Comparison of ENCODE assay signal across 9 mouse cellular contexts in the genomic region with DNA sequence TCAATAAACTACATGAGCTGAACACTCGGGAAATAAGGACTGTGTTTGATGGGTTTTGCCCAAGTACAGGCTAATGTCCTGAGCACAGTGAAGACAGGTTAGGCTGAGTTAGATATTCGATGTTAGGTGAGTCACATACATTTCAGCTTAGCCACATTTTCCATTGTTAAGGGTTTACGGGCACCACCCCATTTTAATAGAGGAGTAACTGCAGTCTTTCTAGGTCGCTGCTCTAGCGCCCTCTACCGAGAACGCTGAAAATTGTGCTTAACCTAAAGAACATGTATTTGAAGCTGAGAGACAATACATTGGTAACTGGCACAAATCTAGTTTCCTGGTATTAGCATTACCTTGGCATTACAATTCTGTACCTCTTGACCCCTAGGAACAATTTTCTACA.
DNase-seq lines count a peak whose midpoint lies in the region; ATAC-seq and TF ChIP-seq lines count a peak whose summit lies in the region.
"Had no signal": no experiment of that assay in that cellular context is flagged by ENCODE, and none has a peak within 500 bp of the region (broad histone marks: within the 10 kb centered on the region; RNA-seq: fewer than 3 reads in every experiment).

No protein-coding gene starts in this region.

- ATAC-seq in hindbrain, embryonic 13.5 days (ENCODE audit: low FRiP score), result no peak

- H3K4me3 ChIP-seq in hindbrain, embryonic 10.5 days, result no peak overlapping the region
- no peak overlapping the region for H3K4me3 ChIP-seq in hindbrain, embryonic 13.5 days
- no peak overlapping the region for H3K4me3 ChIP-seq in thymus, adult 2 months (ENCODE audit: control insufficient read depth, insufficient read depth, low read length)

- H3K4me2 ChIP-seq in hindbrain, embryonic 13.5 days, result no peak overlapping the region

- no peaks in the 10 kb centered on the region for H3K9me3 ChIP-seq in hindbrain, embryonic 10.5 days
- H3K9me3 ChIP-seq in hindbrain, embryonic 13.5 days, result no peaks in the 10 kb centered on the region

- no peaks in the 10 kb centered on the region for H3K4me1 ChIP-seq in hindbrain, embryonic 10.5 days (replicated peaks)
- H3K4me1 ChIP-seq in hindbrain, embryonic 13.5 days (replicated peaks), result no peaks in the 10 kb centered on the region
- H3K4me1 ChIP-seq in thymus, adult 2 months (replicated peaks; ENCODE audit: control insufficient read depth, insufficient read depth, low read length), result no peaks in the 10 kb centered on the region

- H3K9ac ChIP-seq in hindbrain, embryonic 13.5 days, result no peak overlapping the region

- WGBS in hindbrain, embryonic 10.5 days, result 39% methylated on average over 7 of the region's 7 CpGs
- 38% methylated on average over 7 of the region's 7 CpGs for WGBS in hindbrain, embryonic 13.5 days
- 47% methylated on average over 7 of the region's 7 CpGs for whole genome bisulfite sequencing in thymus, adult 2 months

- no peak for TF ChIP-seq CTCF in thymus, adult 2 months (IDR thresholded peaks at IDR 0.05; ENCODE audit: borderline replicate concordance, control insufficient read depth, extremely low read depth, insufficient read depth, low read length, poor library complexity)

- DNase-seq in hindbrain, embryonic 10.5 days (ENCODE audit: low spot score), result peak; percentile 38
- peak; percentile 19 for DNase-seq in thymus, postnatal 0 days (ENCODE audit: low spot score)
- DNase-seq in thymus, adult 2 months, result no peak
- DNase-seq in c-Kit-positive CD71-positive TER-119-positive erythroid progenitor cells, embryonic 14.5 days (ENCODE audit: low spot score), result peak; percentile 9
- peak; percentile 63 for DNase-seq in retina, postnatal 1 day
- no peak for DNase-seq in gastrocnemius, adult 8-10 months (ENCODE audit: low spot score in 2 of 2)
- no peak for DNase-seq in ovary, postnatal 14 days (ENCODE audit: low spot score)
- DNase-seq: gastrocnemius, postnatal 25 days had no signal

- no peak overlapping the region for H3K27ac ChIP-seq in hindbrain, embryonic 10.5 days
- H3K27ac ChIP-seq in hindbrain, embryonic 13.5 days, result no peak overlapping the region
- H3K27ac ChIP-seq in thymus, adult 2 months (ENCODE audit: control insufficient read depth, insufficient read depth, low read length), result no peak overlapping the region

- peaks cover 28% of the 10 kb centered on the region for H3K36me3 ChIP-seq in hindbrain, embryonic 10.5 days
- 0 out of 2 replicates have a peak, but pooled peaks cover 3% of the 10 kb centered on the region for H3K36me3 ChIP-seq in hindbrain, embryonic 13.5 days
- no peaks in the 10 kb centered on the region for H3K36me3 ChIP-seq in thymus, adult 2 months (ENCODE audit: control insufficient read depth, insufficient read depth, low read length)

- no peaks in the 10 kb centered on the region for H3K27me3 ChIP-seq in hindbrain, embryonic 10.5 days (ENCODE audit: insufficient read depth, poor library complexity, severe bottlenecking)
- H3K27me3 ChIP-seq in hindbrain, embryonic 13.5 days, result no peaks in the 10 kb centered on the region
- H3K27me3 ChIP-seq in thymus, adult 2 months (ENCODE audit: control insufficient read depth, insufficient read depth, low read length), result no peaks in the 10 kb centered on the region

- TF ChIP-seq POLR2A in thymus, adult 2 months (IDR thresholded peaks at IDR 0.05; ENCODE audit: control insufficient read depth, extremely low read depth, insufficient read depth, low read length, poor library complexity), result no peak

Comparison
In these comparisons a context has a peak if more than half of its experiments do, and no peak if none do; other contexts are left out.
1. DNase-seq: peak in hindbrain, embryonic 10.5 days (single experiment), thymus, postnatal 0 days (single experiment), c-Kit-positive CD71-positive TER-119-positive erythroid progenitor cells, embryonic 14.5 days (single experiment) and retina, postnatal 1 day (single experiment); none in thymus, adult 2 months (single experiment), gastrocnemius, adult 8-10 months (0 of 2) and ovary, postnatal 14 days (single experiment).